Mouse (Mus musculus) forebrain, postnatal 0 days (tissue): ENCODE data around the gene Prkcb. TPM values are rescaled to one million over a fixed set of nuclear protein-coding genes. Genes with fewer than 3 reads are reported as not detected.

Experiments
- ATAC-seq: fragments of 200-750 bp; cut with Nextera tagmentation; 2 replicates; pipeline ENCODE4 v1.8.0; 2017; ENCODE audit warnings: mild to moderate bottlenecking, moderate library complexity
- DNase-seq: peaks from one replicate; pipeline ENCODE4 v3.0.0-alpha.2; 2015
- H3K27ac ChIP-seq: fragments of 300-500 bp; sonication (generic); 2 replicates; pipeline ENCODE4 v1.5.1; 2014; ENCODE audit warnings: low read depth, mild to moderate bottlenecking, antibody characterized with exemption, low read length, moderate library complexity, mixed read lengths
- H3K27me3 ChIP-seq: fragments of 300-500 bp; sonication (generic); 2 replicates; pipeline ENCODE4 v1.6.1; 2014; ENCODE audit warnings: mild to moderate bottlenecking, low read length, mixed read lengths; ENCODE audit not compliant: insufficient read depth
- H3K36me3 ChIP-seq: fragments of 300-500 bp; sonication (generic); 2 replicates; pipeline ENCODE4 v1.6.1; 2014; ENCODE audit warnings: mild to moderate bottlenecking, moderate library complexity; ENCODE audit not compliant: insufficient read depth
- H3K4me1 ChIP-seq: fragments of 300-500 bp; sonication (generic); 2 replicates; pipeline ENCODE4 v1.6.1; 2014; ENCODE audit warnings: antibody characterized with exemption; ENCODE audit not compliant: insufficient read depth
- H3K4me2 ChIP-seq: fragments of 300-500 bp; sonication (generic); 2 replicates; pipeline ENCODE4 v1.6.1; 2014; ENCODE audit warnings: low read depth, mild to moderate bottlenecking, moderate library complexity
- H3K4me3 ChIP-seq: fragments of 300-500 bp; sonication (generic); 2 replicates; pipeline ENCODE4 v1.5.1; 2014; ENCODE audit warnings: low read depth, low read length, mixed read lengths
- H3K9ac ChIP-seq: fragments of 300-500 bp; sonication (generic); 2 replicates; pipeline ENCODE4 v1.6.1; 2014; ENCODE audit warnings: mild to moderate bottlenecking
- H3K9me3 ChIP-seq: fragments of 300-500 bp; sonication (generic); 2 replicates; pipeline ENCODE4 v1.6.1; 2016; ENCODE audit warnings: low read length
- CTCF ChIP-seq: sonication (generic); IDR thresholded peaks from 2 replicates; pipeline ENCODE4 v1.5.1; 2016; ENCODE audit warnings: antibody characterized with exemption, control low read depth, low read depth
- WGBS: fragments of 180-500 bp; shearing (Covaris S2); extraction: QIAGEN DNeasy Blood & Tissue Kit; methylation state at CpG from one replicate; pipeline ENCODE4 v1.1.7; 2014; 5-methylcytosine and 5-hydroxymethylcytosine counted together
- polyA plus RNA-seq: library from polyadenylated mRNA; unstranded; fragments of >200 nt; fragmentation: Nextera tagmentation; extraction: Ambion mirVana; gene quantifications from 2 replicates; pipeline ENCODE4 v1.2.1, GENCODE M21; 2015
- total RNA-seq: library from RNA; depleted of rRNA; stranded (reverse); fragments of >200 nt; gene quantifications from 2 replicates; pipeline ENCODE4 v1.2.3, GENCODE M21; 2014

The Prkcb gene
- total and polyA plus RNA-seq, 2 experiments from 2014 or later: 145 to 207 TPM

GRCm38 (mm10) chr7:122268983-122269486, 19.5 kb upstream of the Prkcb start:
- no peak overlapping the region for H3K4me3 ChIP-seq
- no peaks in the 10 kb centered on the region for H3K4me1 ChIP-seq
- H3K4me2 ChIP-seq: no peak overlapping the region
- no peaks in the 10 kb centered on the region for H3K27me3 ChIP-seq
- ATAC-seq (no peak), DNase-seq (no peak)
- WGBS: 90% methylated on average over 4 of the region's 4 CpGs
- H3K9ac ChIP-seq: no peak overlapping the region
- H3K27ac ChIP-seq: no peak overlapping the region
- H3K36me3 ChIP-seq: no peaks in the 10 kb centered on the region
- no peaks in the 10 kb centered on the region for H3K9me3 ChIP-seq
- no peak for TF ChIP-seq CTCF

GRCm38 (mm10) chr7:122272334-122272733, 16.2 kb upstream of the Prkcb start:
- TF ChIP-seq CTCF: no peak
- WGBS: 88% methylated on average over 2 of the region's 2 CpGs
- H3K4me1 ChIP-seq: no peaks in the 10 kb centered on the region
- no peak overlapping the region for H3K9ac ChIP-seq
- no peak overlapping the region for H3K27ac ChIP-seq
- no peaks in the 10 kb centered on the region for H3K27me3 ChIP-seq
- no peak overlapping the region for H3K4me2 ChIP-seq
- DNase-seq (no peak), ATAC-seq (no peak)
- no peak overlapping the region for H3K4me3 ChIP-seq
- no peaks in the 10 kb centered on the region for H3K36me3 ChIP-seq
- no peaks in the 10 kb centered on the region for H3K9me3 ChIP-seq

GRCm38 (mm10) chr7:122279580-122279979, 9.0 kb upstream of the Prkcb start:
- 90% methylated on average over 9 of the region's 9 CpGs for WGBS
- Histone ChIP-seq H3K36me3 (no peaks in the 10 kb centered on the region), H3K27ac (no peak overlapping the region), H3K9ac (no peak overlapping the region), H3K27me3 (no peaks in the 10 kb centered on the region), H3K4me1 (no peaks in the 10 kb centered on the region), H3K9me3 (no peaks in the 10 kb centered on the region), H3K4me2 (no peak overlapping the region), H3K4me3 (no peak overlapping the region)
- DNase-seq (no peak), ATAC-seq (no peak)
- no peak for TF ChIP-seq CTCF

- 66% methylated on average over 2 of the region's 2 CpGs for WGBS
- no peak for TF ChIP-seq CTCF
- Histone ChIP-seq H3K27me3 (no peaks in the 10 kb centered on the region), H3K36me3 (no peaks in the 10 kb centered on the region), H3K9ac (no peak overlapping the region), H3K4me1 (no peaks in the 10 kb centered on the region), H3K4me2 (no peak overlapping the region), H3K9me3 (no peaks in the 10 kb centered on the region), H3K4me3 (no peak overlapping the region), H3K27ac (no peak overlapping the region)
- no peak; the same call in 1 of the 2 replicates for ATAC-seq
- DNase-seq: no peak
Measured at GRCm38 (mm10) chr7:122280334-122280733, 8.2 kb upstream of the Prkcb start.

- H3K27ac ChIP-seq: no peak overlapping the region
- H3K4me1 ChIP-seq: no peaks in the 10 kb centered on the region
- WGBS: 76% methylated on average over 2 of the region's 2 CpGs
- H3K9ac ChIP-seq: no peak overlapping the region
- no peaks in the 10 kb centered on the region for H3K27me3 ChIP-seq
- no peaks in the 10 kb centered on the region for H3K36me3 ChIP-seq
- H3K4me2 ChIP-seq: no peak overlapping the region
- H3K4me3 ChIP-seq: no peak overlapping the region
- no peak; the same call in 1 of the 2 replicates for TF ChIP-seq CTCF
- H3K9me3 ChIP-seq: no peaks in the 10 kb centered on the region
- DNase-seq (no peak), ATAC-seq (no peak)
Measured at GRCm38 (mm10) chr7:122282584-122282983, 6.0 kb upstream of the Prkcb start.

- 77% methylated on average over 1 of the region's 1 CpGs for WGBS
- Histone ChIP-seq H3K4me1 (0 out of 2 replicates have a peak, but pooled peaks cover 13% of the 10 kb centered on the region), H3K9ac (no peak overlapping the region), H3K27me3 (no peaks in the 10 kb centered on the region), H3K27ac (no peak overlapping the region), H3K9me3 (no peaks in the 10 kb centered on the region), H3K36me3 (no peaks in the 10 kb centered on the region), H3K4me2 (no peak overlapping the region), H3K4me3 (no peak overlapping the region)
- TF ChIP-seq CTCF: no peak
- DNase-seq (no peak), ATAC-seq (no peak)
Measured at GRCm38 (mm10) chr7:122287217-122287616, 1.3 kb upstream of the Prkcb start.

GRCm38 (mm10) chr7:122289243-122290111, 926 bp downstream of the Prkcb start:
- WGBS: 2% methylated on average over 53 of the region's 66 CpGs
- Histone ChIP-seq H3K4me3 (peak overlapping the region; percentile 73), H3K27me3 (no peaks in the 10 kb centered on the region), H3K9me3 (no peaks in the 10 kb centered on the region), H3K27ac (peak overlapping the region; percentile 64), H3K4me2 (peak overlapping the region; percentile 94), H3K4me1 (0 out of 2 replicates have a peak, but pooled peaks cover 13% of the 10 kb centered on the region), H3K9ac (peak overlapping the region; percentile 70), H3K36me3 (no peaks in the 10 kb centered on the region)
- ATAC-seq: peak; percentile 72
- TF ChIP-seq CTCF: 0 out of 2 replicates have a peak, but pooled peaks have one; percentile 7
- DNase-seq: peak; percentile 52
